Comparison of ENCODE assay signal across 8 mouse cellular contexts in the genomic region with DNA sequence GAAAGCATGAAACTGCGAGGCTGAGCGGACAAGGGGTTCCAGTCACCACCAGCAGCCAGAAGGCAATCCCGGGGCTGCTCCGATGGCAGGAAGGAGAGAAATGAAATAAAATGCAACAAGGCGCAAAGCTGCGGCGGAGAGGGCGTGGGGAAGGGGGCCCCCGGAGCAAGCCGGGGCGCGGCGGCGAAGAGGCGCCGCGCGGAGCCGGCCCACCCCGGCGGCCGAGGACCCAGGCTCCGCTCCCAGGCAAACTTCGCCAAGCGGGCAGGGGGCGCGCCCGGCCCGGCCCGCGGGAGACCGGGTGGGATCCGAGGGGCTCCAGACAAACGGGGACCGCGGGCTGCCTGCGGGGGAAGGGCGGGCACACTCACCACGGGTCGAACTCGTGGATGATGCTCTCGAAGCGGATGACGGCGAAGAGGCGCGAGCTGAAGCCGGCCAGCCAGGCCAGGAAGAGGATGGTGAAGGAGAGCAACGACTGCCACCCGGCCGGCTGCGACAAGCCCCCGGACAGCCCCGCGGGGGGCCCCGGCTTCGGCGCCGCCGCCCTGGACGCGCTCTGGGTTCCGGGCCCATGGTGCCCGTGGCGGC. TPM values are rescaled to one million over a fixed set of nuclear protein-coding genes. Genes with fewer than 3 reads are reported as not detected.
A peak's percentile ranks its signal among the peaks of the same experiment; 100 is the strongest.
DNase-seq lines count a peak whose midpoint lies in the region; ATAC-seq and TF ChIP-seq lines count a peak whose summit lies in the region.

No protein-coding gene starts in this region.

- no peaks in the 10 kb centered on the region for H3K9me3 ChIP-seq in forebrain, postnatal 0 days (ENCODE audit: low read length)
- H3K9me3 ChIP-seq in liver, embryonic 16.5 days (replicated peaks; ENCODE audit: control insufficient read depth, low read length): no peaks in the 10 kb centered on the region
- no peaks in the 10 kb centered on the region for H3K9me3 ChIP-seq in stomach, embryonic 15.5 days

- no peaks in the 10 kb centered on the region for H3K36me3 ChIP-seq in forebrain, postnatal 0 days (ENCODE audit: insufficient read depth)
- H3K36me3 ChIP-seq in liver, embryonic 16.5 days (ENCODE audit: control insufficient read depth, insufficient read depth): no peaks in the 10 kb centered on the region
- H3K36me3 ChIP-seq in stomach, embryonic 15.5 days: no peaks in the 10 kb centered on the region

- no peak for TF ChIP-seq CTCF in forebrain, postnatal 0 days (IDR thresholded peaks at IDR 0.05; ENCODE audit: low read depth)

- H3K4me2 ChIP-seq in forebrain, postnatal 0 days (ENCODE audit: low read depth): peak overlapping the region; percentile 67
- peak overlapping the region; percentile 80 for H3K4me2 ChIP-seq in liver, embryonic 16.5 days (ENCODE audit: low read depth, low read length)
- H3K4me2 ChIP-seq in stomach, embryonic 15.5 days: peak overlapping the region; percentile 56

- peak overlapping the region; percentile 94 for H3K9ac ChIP-seq in forebrain, postnatal 0 days
- peak overlapping the region; percentile 99 for H3K9ac ChIP-seq in liver, embryonic 16.5 days (ENCODE audit: low read depth, low read length)
- peak overlapping the region; percentile 96 for H3K9ac ChIP-seq in stomach, embryonic 15.5 days

- peak overlapping the region; percentile 99 for H3K27ac ChIP-seq in forebrain, postnatal 0 days (ENCODE audit: low read depth, low read length)
- H3K27ac ChIP-seq in liver, embryonic 16.5 days (ENCODE audit: low read length): peak overlapping the region; percentile 95
- H3K27ac ChIP-seq in stomach, embryonic 15.5 days: peak overlapping the region; percentile 98

- peak; percentile 33 to 57 for DNase-seq in adrenal gland, postnatal 36 days
- no peak for DNase-seq in adrenal gland, adult (ENCODE audit: inconsistent age in 2 of 2, low spot score in 1 of 2)
- peak; percentile 13 for DNase-seq in ovary, adult 18-20 months (ENCODE audit: low spot score)
- DNase-seq in ovary, postnatal 36 days (ENCODE audit: low spot score): no peak
- DNase-seq in forebrain, postnatal 0 days: no peak
- no peak for DNase-seq in retina, embryonic 14.5 days (ENCODE audit: low spot score)

- H3K4me1 ChIP-seq in forebrain, postnatal 0 days (ENCODE audit: insufficient read depth): peaks cover 14% of the 10 kb centered on the region
- peaks cover 41% of the 10 kb centered on the region for H3K4me1 ChIP-seq in liver, embryonic 16.5 days (ENCODE audit: control insufficient read depth, low read depth, low read length)
- peaks cover 19% of the 10 kb centered on the region for H3K4me1 ChIP-seq in stomach, embryonic 15.5 days

- H3K4me3 ChIP-seq in forebrain, postnatal 0 days (ENCODE audit: low read depth, low read length): peak overlapping the region; percentile 96
- peak overlapping the region; percentile 99 for H3K4me3 ChIP-seq in liver, embryonic 16.5 days (ENCODE audit: low read depth, low read length)
- peak overlapping the region; percentile 85 for H3K4me3 ChIP-seq in stomach, embryonic 15.5 days (replicated peaks)

- ATAC-seq in forebrain, postnatal 0 days: peak; percentile 2; the same call in 1 of the 2 replicates
- ATAC-seq in liver, embryonic 16.5 days (ENCODE audit: low read depth): no peak
- no peak for ATAC-seq in stomach, embryonic 15.5 days (ENCODE audit: insufficient read depth, low FRiP score, low read depth)

- WGBS in forebrain, postnatal 0 days: under 1% methylated on average over 58 of the region's 65 CpGs
- WGBS in liver, embryonic 16.5 days (ENCODE audit: insufficient replicate concordance): under 1% methylated on average over 60 of the region's 65 CpGs
- 1% methylated on average over 63 of the region's 65 CpGs for WGBS in stomach, embryonic 15.5 days

- H3K27me3 ChIP-seq in forebrain, postnatal 0 days (ENCODE audit: insufficient read depth, low read length): no peaks in the 10 kb centered on the region
- H3K27me3 ChIP-seq in liver, embryonic 16.5 days (ENCODE audit: control insufficient read depth, insufficient read depth, low read depth, low read length): no peaks in the 10 kb centered on the region
- no peaks in the 10 kb centered on the region for H3K27me3 ChIP-seq in stomach, embryonic 15.5 days (replicated peaks)

RNA-seq across cellular contexts. Expression of gene Stt3b, which starts 0.7 kb away (rescaled TPM):
- total RNA-seq in adrenal gland, postnatal 36 days (2021): 100 to 1,000 TPM; 133 to 140 TPM
- total RNA-seq in forebrain, postnatal 0 days (2014; rRNA removed): 73.3 and 80.8 TPM in 2 replicates
- polyA plus RNA-seq in forebrain, postnatal 0 days (2015; fragmentation: Nextera tagmentation; extraction: Ambion mirVana): 44.6 and 53.5 TPM in 2 replicates
- polyA plus RNA-seq in liver, embryonic 16.5 days (2015; fragmentation: Nextera tagmentation; extraction: Ambion mirVana): 58.5 and 62.9 TPM in 2 replicates
- 102 and 110 TPM in 2 replicates for polyA plus RNA-seq in stomach, embryonic 15.5 days (2015; fragmentation: Nextera tagmentation; extraction: Ambion mirVana)

Comparison
In these comparisons a context has a peak if more than half of its experiments do, and no peak if none do; other contexts are left out.
1. DNase-seq: peak in adrenal gland, postnatal 36 days (2 of 2) and ovary, adult 18-20 months (single experiment); none in adrenal gland, adult (0 of 2), ovary, postnatal 36 days (single experiment), forebrain, postnatal 0 days (single experiment) and retina, embryonic 14.5 days (single experiment).
2. Peak in every context shown above with its lines, with median percentiles within 50 percentile points of each other: H3K27ac ChIP-seq, H3K4me2 ChIP-seq, H3K4me3 ChIP-seq and H3K9ac ChIP-seq.